Mouse (Mus musculus) forebrain, postnatal 0 days (tissue): ENCODE data around the gene Upk1a. TPM values are rescaled to one million over a fixed set of nuclear protein-coding genes. Genes with fewer than 3 reads are reported as not detected.

Experiments
- ATAC-seq: fragments of 200-750 bp; cut with Nextera tagmentation; 2 replicates; pipeline ENCODE4 v1.8.0; 2017; ENCODE audit warnings: mild to moderate bottlenecking, moderate library complexity
- DNase-seq: peaks from one replicate; pipeline ENCODE4 v3.0.0-alpha.2; 2015
- H3K27ac ChIP-seq: fragments of 300-500 bp; sonication (generic); 2 replicates; pipeline ENCODE4 v1.5.1; 2014; ENCODE audit warnings: low read depth, mild to moderate bottlenecking, antibody characterized with exemption, low read length, moderate library complexity, mixed read lengths
- H3K27me3 ChIP-seq: fragments of 300-500 bp; sonication (generic); 2 replicates; pipeline ENCODE4 v1.6.1; 2014; ENCODE audit warnings: mild to moderate bottlenecking, low read length, mixed read lengths; ENCODE audit not compliant: insufficient read depth
- H3K36me3 ChIP-seq: fragments of 300-500 bp; sonication (generic); 2 replicates; pipeline ENCODE4 v1.6.1; 2014; ENCODE audit warnings: mild to moderate bottlenecking, moderate library complexity; ENCODE audit not compliant: insufficient read depth
- H3K4me1 ChIP-seq: fragments of 300-500 bp; sonication (generic); 2 replicates; pipeline ENCODE4 v1.6.1; 2014; ENCODE audit warnings: antibody characterized with exemption; ENCODE audit not compliant: insufficient read depth
- H3K4me2 ChIP-seq: fragments of 300-500 bp; sonication (generic); 2 replicates; pipeline ENCODE4 v1.6.1; 2014; ENCODE audit warnings: low read depth, mild to moderate bottlenecking, moderate library complexity
- H3K4me3 ChIP-seq: fragments of 300-500 bp; sonication (generic); 2 replicates; pipeline ENCODE4 v1.5.1; 2014; ENCODE audit warnings: low read depth, low read length, mixed read lengths
- H3K9ac ChIP-seq: fragments of 300-500 bp; sonication (generic); 2 replicates; pipeline ENCODE4 v1.6.1; 2014; ENCODE audit warnings: mild to moderate bottlenecking
- H3K9me3 ChIP-seq: fragments of 300-500 bp; sonication (generic); 2 replicates; pipeline ENCODE4 v1.6.1; 2016; ENCODE audit warnings: low read length
- CTCF ChIP-seq: sonication (generic); IDR thresholded peaks from 2 replicates; pipeline ENCODE4 v1.5.1; 2016; ENCODE audit warnings: antibody characterized with exemption, control low read depth, low read depth
- WGBS: fragments of 180-500 bp; shearing (Covaris S2); extraction: QIAGEN DNeasy Blood & Tissue Kit; methylation state at CpG from one replicate; pipeline ENCODE4 v1.1.7; 2014; 5-methylcytosine and 5-hydroxymethylcytosine counted together
- polyA plus RNA-seq: library from polyadenylated mRNA; unstranded; fragments of >200 nt; fragmentation: Nextera tagmentation; extraction: Ambion mirVana; gene quantifications from 2 replicates; pipeline ENCODE4 v1.2.1, GENCODE M21; 2015
- total RNA-seq: library from RNA; depleted of rRNA; stranded (reverse); fragments of >200 nt; gene quantifications from 2 replicates; pipeline ENCODE4 v1.2.3, GENCODE M21; 2014

The Upk1a gene
- total and polyA plus RNA-seq, 2 experiments from 2014 or later = 0.29 to 0.42 TPM

DNA sequence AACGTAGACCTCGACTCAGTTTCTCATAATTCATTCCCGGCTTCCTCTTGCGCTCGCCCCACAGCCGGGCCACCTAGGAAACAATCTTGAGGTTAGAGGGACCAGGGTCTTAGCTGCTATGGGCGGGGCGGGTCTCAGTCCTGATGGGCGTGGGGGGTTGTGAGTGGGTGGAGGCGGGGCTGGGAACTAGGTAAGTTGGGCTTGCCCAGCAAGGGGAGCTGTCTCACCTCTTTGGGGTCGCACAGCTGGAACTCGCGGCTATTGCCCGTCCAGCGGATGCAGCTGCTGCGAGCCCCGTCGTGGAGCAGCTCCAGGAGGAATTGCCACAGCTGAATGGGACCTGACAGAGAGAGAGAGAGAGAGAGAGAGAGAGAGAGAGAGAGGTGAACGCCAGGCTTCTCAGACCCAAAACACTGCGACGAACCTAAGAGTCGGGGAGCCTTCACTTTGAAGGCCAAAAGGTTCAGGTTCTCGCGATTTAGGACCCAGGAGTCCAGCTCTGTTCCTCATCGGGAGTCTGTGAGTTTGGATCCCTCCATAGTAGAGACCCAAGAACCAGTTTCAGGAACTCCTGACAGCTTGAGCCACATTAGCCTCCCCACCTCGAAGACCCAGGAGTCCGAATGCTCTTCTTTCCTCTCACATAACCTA lies 21.2 kb upstream of the Upk1a start:
- Histone ChIP-seq H3K36me3 (no peaks in the 10 kb centered on the region), H3K27ac (no peak overlapping the region), H3K27me3 (peaks cover 54% of the 10 kb centered on the region), H3K4me3 (no peak overlapping the region), H3K9me3 (no peaks in the 10 kb centered on the region), H3K4me2 (no peak overlapping the region), H3K4me1 (no peaks in the 10 kb centered on the region), H3K9ac (no peak overlapping the region)
- WGBS = 4% methylated on average over 27 of the region's 27 CpGs
- DNase-seq (no peak), ATAC-seq (no peak)
- no peak for TF ChIP-seq CTCF

GRCm38 (mm10) chr7:30629013-30629412 lies 16.4 kb upstream of the Upk1a start:
- TF ChIP-seq CTCF = no peak
- DNase-seq (no peak), ATAC-seq (no peak)
- Histone ChIP-seq H3K9ac (no peak overlapping the region), H3K27me3 (peaks cover 27% of the 10 kb centered on the region), H3K4me2 (no peak overlapping the region), H3K4me1 (no peaks in the 10 kb centered on the region), H3K9me3 (no peaks in the 10 kb centered on the region), H3K36me3 (no peaks in the 10 kb centered on the region), H3K4me3 (no peak overlapping the region), H3K27ac (no peak overlapping the region)

DNA sequence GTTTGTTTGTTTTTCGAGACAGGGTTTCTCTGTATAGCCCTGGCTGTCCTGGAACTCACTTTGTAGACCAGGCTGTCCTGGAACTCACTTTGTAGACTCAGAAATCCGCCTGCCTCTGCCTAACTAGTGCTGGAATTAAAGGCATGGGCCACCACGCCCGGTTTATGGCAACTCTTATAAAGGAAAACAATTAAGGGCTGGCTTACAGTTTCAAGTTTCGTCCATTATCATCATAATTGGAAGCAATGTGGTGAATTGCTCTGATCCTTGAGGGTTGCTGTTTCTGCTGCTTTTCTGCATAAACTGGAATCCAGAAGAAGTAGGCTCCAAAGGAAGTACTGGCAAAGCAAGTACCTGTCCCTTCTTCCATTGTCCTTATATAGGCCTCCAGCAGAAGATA lies 14.0 kb upstream of the Upk1a start:
- no peak overlapping the region for H3K4me3 ChIP-seq
- no peaks in the 10 kb centered on the region for H3K9me3 ChIP-seq
- no peak for ATAC-seq
- peak overlapping the region; percentile 77 for H3K4me2 ChIP-seq
- no peak overlapping the region for H3K9ac ChIP-seq
- peaks cover 16% of the 10 kb centered on the region for H3K36me3 ChIP-seq
- no peak for DNase-seq
- H3K27ac ChIP-seq = no peak overlapping the region
- TF ChIP-seq CTCF = no peak
- no peaks in the 10 kb centered on the region for H3K4me1 ChIP-seq
- 87% methylated on average over 5 of the region's 5 CpGs for WGBS
- H3K27me3 ChIP-seq = peaks cover 4% of the 10 kb centered on the region

DNA sequence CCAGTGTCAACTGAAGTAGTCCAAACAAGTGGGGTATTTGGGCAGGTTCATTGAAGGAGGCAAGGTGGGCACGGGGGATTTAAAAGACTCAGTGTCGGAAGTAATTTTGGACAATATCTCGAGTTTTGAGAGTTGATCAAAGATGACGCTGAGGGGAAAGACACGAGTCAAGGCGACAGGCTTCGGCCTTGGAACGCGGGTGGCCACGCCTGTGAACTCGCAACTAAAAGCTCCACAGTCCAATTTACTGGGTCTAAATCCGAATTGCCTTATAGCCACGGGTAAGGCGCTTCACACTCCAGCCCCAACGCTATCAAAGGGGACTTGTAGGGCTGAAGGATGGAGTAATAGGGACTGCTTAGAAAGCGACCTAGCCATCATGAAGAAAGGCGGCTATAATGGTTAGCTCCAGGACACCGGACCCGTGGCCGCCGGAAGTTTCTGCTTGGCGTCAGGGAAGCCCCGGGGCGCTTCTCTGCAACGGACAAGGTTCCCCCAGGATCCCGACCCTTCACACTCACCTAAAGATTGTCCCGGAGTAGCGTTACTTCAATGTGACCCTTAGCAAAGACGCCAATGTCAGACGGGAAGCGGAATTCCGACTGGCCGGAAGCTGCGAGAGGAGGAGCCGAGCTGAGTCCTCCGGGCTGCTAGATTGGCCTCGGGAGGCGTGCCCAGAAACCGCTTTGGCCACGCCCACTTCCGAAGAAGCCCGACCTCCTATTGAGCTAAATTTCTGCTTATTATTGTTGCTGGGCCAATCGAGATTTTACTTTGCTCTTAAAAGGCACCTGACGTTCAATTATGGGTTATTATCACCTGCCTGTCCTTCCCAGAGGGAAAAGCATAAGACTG lies 13.1 kb upstream of the Upk1a start, which contains the start of gene Cox6b1:
Gene Cox6b1, minus strand, starts transcription at position 622 of the 855 bp plus-strand sequence.
- H3K4me3 ChIP-seq = peak within 1 kb of the TSS; percentile 77
- H3K4me2 ChIP-seq = peak within 1 kb of the TSS; percentile 77
- peak within 1 kb of the TSS; percentile 43; the same call in 1 of the 2 replicates for H3K27ac ChIP-seq
- H3K27me3 ChIP-seq = no peaks in the 10 kb centered on the region; the same call in 1 of the 2 replicates
- peak; percentile 96 for DNase-seq
- H3K9me3 ChIP-seq = no peaks in the 10 kb centered on the region
- no peak for TF ChIP-seq CTCF
- H3K4me1 ChIP-seq = no peaks in the 10 kb centered on the region
- 2% methylated on average over 44 of the region's 44 CpGs for WGBS
- peak; percentile 97 for ATAC-seq
- peak within 1 kb of the TSS; percentile 77 for H3K9ac ChIP-seq
- H3K36me3 ChIP-seq = peaks cover 21% of the 10 kb centered on the region

GRCm38 (mm10) chr7:30619202-30619601 lies 6.6 kb upstream of the Upk1a start:
- DNase-seq (no peak), ATAC-seq (no peak)
- peaks cover 54% of the 10 kb centered on the region for H3K36me3 ChIP-seq
- TF ChIP-seq CTCF = peak; percentile 58
- H3K27me3 ChIP-seq = no peaks in the 10 kb centered on the region
- H3K4me2 ChIP-seq = no peak overlapping the region
- WGBS = 93% methylated on average over 3 of the region's 3 CpGs
- no peaks in the 10 kb centered on the region for H3K9me3 ChIP-seq
- no peak overlapping the region for H3K9ac ChIP-seq
- no peak overlapping the region for H3K27ac ChIP-seq
- no peaks in the 10 kb centered on the region for H3K4me1 ChIP-seq
- H3K4me3 ChIP-seq = no peak overlapping the region

GRCm38 (mm10) chr7:30618658-30619057 lies 6.0 kb upstream of the Upk1a start:
- Histone ChIP-seq H3K4me2 (no peak overlapping the region), H3K27ac (no peak overlapping the region), H3K4me1 (no peaks in the 10 kb centered on the region), H3K27me3 (no peaks in the 10 kb centered on the region), H3K36me3 (peaks cover 54% of the 10 kb centered on the region), H3K9ac (no peak overlapping the region), H3K9me3 (no peaks in the 10 kb centered on the region), H3K4me3 (no peak overlapping the region)
- DNase-seq (no peak), ATAC-seq (no peak)
- 95% methylated on average over 9 of the region's 9 CpGs for WGBS
- TF ChIP-seq CTCF = no peak

GRCm38 (mm10) chr7:30615049-30615760 lies 2.6 kb upstream of the Upk1a start:
- no peak overlapping the region for H3K9ac ChIP-seq
- TF ChIP-seq CTCF = no peak
- H3K9me3 ChIP-seq = no peaks in the 10 kb centered on the region
- H3K4me1 ChIP-seq = no peaks in the 10 kb centered on the region
- no peak overlapping the region for H3K4me3 ChIP-seq
- 53% methylated on average over 5 of the region's 5 CpGs for WGBS
- H3K27me3 ChIP-seq = no peaks in the 10 kb centered on the region
- no peak for ATAC-seq
- peaks cover 34% of the 10 kb centered on the region; the same call in 1 of the 2 replicates for H3K36me3 ChIP-seq
- no peak overlapping the region for H3K4me2 ChIP-seq
- no peak for DNase-seq
- no peak overlapping the region for H3K27ac ChIP-seq
